Mouse (Mus musculus): ENCODE data around the gene 4430402I18Rik.

GRCm38 (mm10) chr19:29014466-29015055, 47.0 kb upstream of the 4430402I18Rik start:
- TF ChIP-seq CTCF (IDR thresholded peaks at IDR 0.05; ENCODE audit: low read depth, low read length), result no peak
- TF ChIP-seq POLR2A (IDR thresholded peaks at IDR 0.05; ENCODE audit: borderline replicate concordance, low read depth, low read length), result no peak
